Mouse (Mus musculus) liver, embryonic 11.5 days (tissue): Measurements from ENCODE around the gene Shkbp1. TPM values are rescaled to one million over a fixed set of nuclear protein-coding genes. Genes with fewer than 3 reads are reported as not detected.

Experiments used
- ATAC-seq: fragments of 200-750 bp; cut with Nextera tagmentation; replicated peaks from 2 replicates; pipeline ENCODE4 v1.8.0; 2017; ENCODE audit warnings: moderate number of reproducible peaks, mild to moderate bottlenecking, moderate TSS enrichment, moderate library complexity; ENCODE audit not compliant: low FRiP score
- DNase-seq: peaks from one replicate; pipeline ENCODE4 v3.0.0-alpha.2; 2017; ENCODE audit warnings: low spot score
- H3K27ac ChIP-seq: fragments of 300-500 bp; sonication (generic); 2 replicates; pipeline ENCODE4 v1.5.1; 2014; ENCODE audit warnings: mild to moderate bottlenecking, low read depth, low read length, control low read depth
- H3K27me3 ChIP-seq: fragments of 300-500 bp; sonication (generic); replicated peaks from 2 replicates; pipeline ENCODE4 v1.6.1; 2014; ENCODE audit warnings: low read length, mixed read lengths; ENCODE audit not compliant: control insufficient read depth, insufficient read depth
- H3K36me3 ChIP-seq: fragments of 300-500 bp; sonication (generic); 2 replicates; pipeline ENCODE4 v1.6.1; 2014; ENCODE audit warnings: mild to moderate bottlenecking, low read length, moderate library complexity, mixed read lengths; ENCODE audit not compliant: control insufficient read depth, insufficient read depth
- H3K4me1 ChIP-seq: fragments of 300-500 bp; sonication (generic); replicated peaks from 2 replicates; pipeline ENCODE4 v1.6.1; 2014; ENCODE audit warnings: low read length, mixed read lengths; ENCODE audit not compliant: control insufficient read depth, insufficient read depth
- H3K4me2 ChIP-seq: fragments of 300-500 bp; sonication (generic); 2 replicates; pipeline ENCODE4 v1.6.1; 2014; ENCODE audit warnings: mild to moderate bottlenecking, control low read depth, moderate library complexity
- H3K4me3 ChIP-seq: fragments of 300-500 bp; sonication (generic); 2 replicates; pipeline ENCODE4 v1.5.1; 2014; ENCODE audit warnings: low read depth, low read length, control low read depth
- H3K9ac ChIP-seq: fragments of 300-500 bp; sonication (generic); 2 replicates; pipeline ENCODE4 v1.6.1; 2014; ENCODE audit warnings: low read depth, low read length, control low read depth
- H3K9me3 ChIP-seq: fragments of 300-500 bp; sonication (generic); 2 replicates; pipeline ENCODE4 v1.6.1; 2016; ENCODE audit warnings: low read length, inconsistent platforms, mixed read lengths; ENCODE audit not compliant: control insufficient read depth
- WGBS: fragments of 180-500 bp; shearing (Covaris S2); extraction: QIAGEN DNeasy Blood & Tissue Kit; methylation state at CpG from one replicate; pipeline ENCODE4 v1.1.7; 2014; 5-methylcytosine and 5-hydroxymethylcytosine counted together
- polyA plus RNA-seq: library from polyadenylated mRNA; unstranded; fragments of >200 nt; fragmentation: Nextera tagmentation; extraction: Ambion mirVana; gene quantifications from 2 replicates; pipeline ENCODE4 v1.2.1, GENCODE M21; 2014

Gene Shkbp1
- polyA plus RNA-seq, 1 experiment from 2014 or later = 49.6 TPM

- DNase-seq (no peak), ATAC-seq (no peak)
- H3K36me3 ChIP-seq = no peaks in the 10 kb centered on the region
- WGBS = 81% methylated on average over 4 of the region's 4 CpGs
- no peak overlapping the region for H3K4me3 ChIP-seq
- no peaks in the 10 kb centered on the region for H3K4me1 ChIP-seq
- no peak overlapping the region for H3K4me2 ChIP-seq
- H3K9me3 ChIP-seq = no peaks in the 10 kb centered on the region
- no peaks in the 10 kb centered on the region for H3K27me3 ChIP-seq
- no peak overlapping the region for H3K27ac ChIP-seq
- H3K9ac ChIP-seq = no peak overlapping the region
These were observed 59.9 kb downstream of the Shkbp1 start for GRCm38 (mm10) chr7:27295956-27296355.

Other genes starting within 250 kb of the Shkbp1 start
- gene Cyp2f2, start 236.1 kb downstream of the Shkbp1 start, polyA plus RNA-seq = not detected in 2 replicates
- gene Cyp2t4, start 202.3 kb downstream of the Shkbp1 start, polyA plus RNA-seq = not detected in 2 replicates
- gene Egln2, start 189.2 kb downstream of the Shkbp1 start, polyA plus RNA-seq = 37.1 and 39.7 TPM in 2 replicates
- gene Rab4b, start 177.1 kb downstream of the Shkbp1 start, polyA plus RNA-seq = 40.9 and 44.8 TPM in 2 replicates
- not detected in 2 replicates for gene Gm21983, start 174.9 kb downstream of the Shkbp1 start, polyA plus RNA-seq
- gene Mia, start 174.9 kb downstream of the Shkbp1 start, polyA plus RNA-seq = 0.73 and 1.3 TPM in 2 replicates
- gene BC024978, start 160.2 kb downstream of the Shkbp1 start, polyA plus RNA-seq = 2.5 and 2.8 TPM in 2 replicates
- gene Snrpa, start 159.7 kb downstream of the Shkbp1 start, polyA plus RNA-seq = 282 and 294 TPM in 2 replicates
- 3.5 and 4.8 TPM in 2 replicates for gene Itpkc, start 127.4 kb downstream of the Shkbp1 start, polyA plus RNA-seq
- 16.6 and 18.7 TPM in 2 replicates for gene Coq8b, start 123.0 kb downstream of the Shkbp1 start, polyA plus RNA-seq
- gene Numbl, start 97.6 kb downstream of the Shkbp1 start, polyA plus RNA-seq = 3.6 TPM in 2 replicates
- gene Ltbp4, start 18.3 kb downstream of the Shkbp1 start, polyA plus RNA-seq = 7.1 and 10.2 TPM in 2 replicates
- 0.43 and 1.2 TPM in 2 replicates for gene Gm20479, start 1.4 kb upstream of the Shkbp1 start, polyA plus RNA-seq
- 0.17 and 0.19 TPM in 2 replicates for gene Sptbn4, start 91.7 kb upstream of the Shkbp1 start, polyA plus RNA-seq
- gene Blvrb, start 92.0 kb upstream of the Shkbp1 start, polyA plus RNA-seq = 581 and 583 TPM in 2 replicates
- gene Sertad3, start 117.7 kb upstream of the Shkbp1 start, polyA plus RNA-seq = 20.6 and 21.5 TPM in 2 replicates
- gene Sertad1, start 130.9 kb upstream of the Shkbp1 start, polyA plus RNA-seq = 23.0 and 24.3 TPM in 2 replicates
- gene Prx, start 143.3 kb upstream of the Shkbp1 start, polyA plus RNA-seq = 0.80 and 0.84 TPM in 2 replicates
- 0.33 and 0.40 TPM in 2 replicates for gene Hipk4, start 167.2 kb upstream of the Shkbp1 start, polyA plus RNA-seq
- gene Pld3, start 197.2 kb upstream of the Shkbp1 start, polyA plus RNA-seq = 39.3 and 44.4 TPM in 2 replicates
- gene 2310022A10Rik, start 197.2 kb upstream of the Shkbp1 start, polyA plus RNA-seq = 33.9 and 35.1 TPM in 2 replicates
- gene Akt2, start 235.5 kb upstream of the Shkbp1 start, polyA plus RNA-seq = 68.4 and 70.1 TPM in 2 replicates